Mouse (Mus musculus) forebrain, embryonic 13.5 days (tissue): Measurements from ENCODE around the gene Dpy19l3. TPM values are rescaled to one million over a fixed set of nuclear protein-coding genes. Genes with fewer than 3 reads are reported as not detected.
A peak's percentile ranks its signal among the peaks of the same experiment; 100 is the strongest.

Experiments
- ATAC-seq: fragments of 200-750 bp; cut with Nextera tagmentation; 2 replicates; pipeline ENCODE4 v1.8.0; 2017
- H3K27ac ChIP-seq: fragments of 300-500 bp; sonication (generic); 2 replicates; pipeline ENCODE4 v1.5.1; 2015; ENCODE audit warnings: inconsistent platforms, mild to moderate bottlenecking, moderate library complexity
- H3K27me3 ChIP-seq: fragments of 300-500 bp; sonication (generic); 2 replicates; pipeline ENCODE4 v1.6.1; 2015; ENCODE audit warnings: mild to moderate bottlenecking, inconsistent platforms
- H3K36me3 ChIP-seq: fragments of 300-500 bp; sonication (generic); 2 replicates; pipeline ENCODE4 v1.6.1; 2015; ENCODE audit warnings: mild to moderate bottlenecking, inconsistent platforms; ENCODE audit not compliant: poor library complexity, severe bottlenecking
- H3K4me1 ChIP-seq: fragments of 300-500 bp; sonication (generic); 2 replicates; pipeline ENCODE4 v1.6.1; 2015; ENCODE audit warnings: inconsistent platforms
- H3K4me2 ChIP-seq: fragments of 300-500 bp; sonication (generic); 2 replicates; pipeline ENCODE4 v1.6.1; 2015; ENCODE audit warnings: inconsistent platforms, mild to moderate bottlenecking, moderate library complexity
- H3K4me3 ChIP-seq: fragments of 300-500 bp; sonication (generic); 2 replicates; pipeline ENCODE4 v1.5.1; 2015; ENCODE audit warnings: mild to moderate bottlenecking, inconsistent platforms
- H3K9ac ChIP-seq: fragments of 300-500 bp; sonication (generic); 2 replicates; pipeline ENCODE4 v1.6.1; 2015; ENCODE audit warnings: mild to moderate bottlenecking, inconsistent platforms
- H3K9me3 ChIP-seq: fragments of 300-500 bp; sonication (generic); replicated peaks from 2 replicates; pipeline ENCODE4 v1.6.1; 2016; ENCODE audit warnings: inconsistent platforms
- WGBS: fragments of 180-500 bp; shearing (Covaris S2); methylation state at CpG from one replicate; pipeline ENCODE4 v1.1.7; 2015; 5-methylcytosine and 5-hydroxymethylcytosine counted together
- polyA plus RNA-seq: library from polyadenylated mRNA; unstranded; fragments of >200 nt; fragmentation: Nextera tagmentation; extraction: Ambion mirVana; gene quantifications from 2 replicates; pipeline ENCODE4 v1.2.1, GENCODE M21; 2015

The Dpy19l3 gene
- polyA plus RNA-seq, 1 experiment from 2014 or later: 31.3 TPM

- Histone ChIP-seq H3K27ac (peak overlapping the region; percentile 19; the same call in 1 of the 2 replicates), H3K9me3 (no peaks in the 10 kb centered on the region; the same call in 1 of the 2 replicates), H3K27me3 (no peaks in the 10 kb centered on the region), H3K4me1 (no peaks in the 10 kb centered on the region), H3K4me3 (no peak overlapping the region), H3K4me2 (no peak overlapping the region), H3K36me3 (peaks cover 69% of the 10 kb centered on the region), H3K9ac (no peak overlapping the region)
- 85% methylated on average over 8 of the region's 8 CpGs for WGBS
- 0 out of 2 replicates have a peak, but pooled peaks have one; percentile 19 for ATAC-seq
These were observed 35.7 kb downstream of the Dpy19l3 start for GRCm38 (mm10) chr7:35718421-35719178.

DNA sequence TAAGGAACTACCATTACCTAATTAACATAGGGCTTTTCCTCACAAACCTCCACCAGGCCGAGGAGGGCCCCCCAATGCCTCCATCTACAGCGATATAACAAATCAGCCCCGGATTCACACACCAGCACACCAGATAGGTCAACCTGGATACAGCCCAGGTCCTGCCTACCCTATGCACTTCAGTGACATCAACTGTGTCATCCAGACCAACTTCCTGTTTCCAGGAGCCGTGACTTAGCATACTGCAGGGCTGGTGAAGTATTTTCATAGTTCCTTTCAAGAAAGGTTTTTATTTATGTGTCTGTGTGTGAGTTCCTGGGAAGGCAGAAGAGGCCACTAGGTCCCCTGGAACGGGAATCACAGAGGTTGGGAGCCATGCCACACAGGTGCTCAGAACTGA, 43.9 kb downstream of the Dpy19l3 start:
- H3K4me2 ChIP-seq: no peak overlapping the region
- no peak overlapping the region for H3K27ac ChIP-seq
- no peaks in the 10 kb centered on the region for H3K4me1 ChIP-seq
- no peaks in the 10 kb centered on the region for H3K27me3 ChIP-seq
- ATAC-seq: no peak
- H3K4me3 ChIP-seq: no peak overlapping the region
- H3K9me3 ChIP-seq: no peaks in the 10 kb centered on the region
- H3K9ac ChIP-seq: no peak overlapping the region
- peaks cover 83% of the 10 kb centered on the region for H3K36me3 ChIP-seq
- WGBS: 93% methylated on average over 5 of the region's 5 CpGs

- Histone ChIP-seq H3K9me3 (no peaks in the 10 kb centered on the region), H3K27me3 (no peaks in the 10 kb centered on the region), H3K27ac (no peak overlapping the region), H3K9ac (no peak overlapping the region), H3K4me2 (no peak overlapping the region), H3K36me3 (peaks cover 74% of the 10 kb centered on the region), H3K4me1 (no peaks in the 10 kb centered on the region), H3K4me3 (no peak overlapping the region)
- ATAC-seq: no peak
- 92% methylated on average over 16 of the region's 16 CpGs for WGBS
These were observed 46.2 kb downstream of the Dpy19l3 start for GRCm38 (mm10) chr7:35708101-35708500.

DNA sequence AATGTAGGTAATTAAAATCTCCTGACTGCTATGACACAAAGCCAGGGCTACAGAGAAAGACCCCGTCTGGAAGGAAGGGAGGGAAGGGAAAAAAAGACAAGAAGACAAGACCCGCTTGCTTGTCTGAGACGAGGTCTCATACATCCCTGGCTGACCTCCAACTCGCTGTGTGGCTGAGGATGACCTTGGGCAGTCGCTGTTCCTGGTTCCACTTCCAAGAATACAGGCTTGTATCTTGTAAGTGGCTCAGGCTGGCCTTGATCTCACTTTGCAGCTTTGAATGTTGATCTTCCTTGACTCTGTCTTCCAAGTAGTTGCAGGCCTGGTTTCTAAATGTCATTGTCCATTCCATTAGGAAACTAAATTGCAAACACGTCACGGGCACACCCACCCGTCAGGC, 55.2 kb downstream of the Dpy19l3 start:
- H3K4me1 ChIP-seq: no peaks in the 10 kb centered on the region
- H3K9me3 ChIP-seq: no peaks in the 10 kb centered on the region
- no peak overlapping the region for H3K4me2 ChIP-seq
- no peak for ATAC-seq
- 85% methylated on average over 8 of the region's 8 CpGs for WGBS
- no peak overlapping the region for H3K4me3 ChIP-seq
- H3K36me3 ChIP-seq: peaks cover 55% of the 10 kb centered on the region
- H3K9ac ChIP-seq: no peak overlapping the region
- H3K27ac ChIP-seq: no peak overlapping the region
- no peaks in the 10 kb centered on the region for H3K27me3 ChIP-seq

DNA sequence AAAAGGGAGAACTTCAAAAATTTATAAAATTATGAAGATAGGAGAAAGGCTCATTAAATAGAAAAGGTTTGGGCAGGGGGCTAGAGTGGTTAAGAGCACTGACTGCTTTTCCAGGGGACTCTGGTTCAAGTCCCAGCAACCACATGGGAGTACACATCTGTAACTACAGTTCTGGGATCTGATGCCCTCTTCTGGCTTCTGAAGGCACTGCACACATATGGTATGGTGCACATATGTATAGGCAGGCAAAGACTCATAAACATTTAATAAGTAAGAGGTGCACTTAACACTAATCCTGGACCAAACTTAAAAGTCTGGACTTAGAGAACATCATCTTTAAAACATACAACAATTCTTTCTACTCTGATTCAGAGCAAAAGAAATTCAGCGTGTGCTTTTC, 56.2 kb downstream of the Dpy19l3 start:
- H3K27me3 ChIP-seq: no peaks in the 10 kb centered on the region
- H3K4me2 ChIP-seq: no peak overlapping the region
- H3K36me3 ChIP-seq: peaks cover 46% of the 10 kb centered on the region
- no peak overlapping the region for H3K4me3 ChIP-seq
- 100% methylated on average over 1 of the region's 1 CpGs for WGBS
- H3K9me3 ChIP-seq: no peaks in the 10 kb centered on the region
- no peak for ATAC-seq
- no peak overlapping the region for H3K27ac ChIP-seq
- no peak overlapping the region for H3K9ac ChIP-seq
- no peaks in the 10 kb centered on the region for H3K4me1 ChIP-seq

- no peaks in the 10 kb centered on the region for H3K27me3 ChIP-seq
- 90% methylated on average over 12 of the region's 12 CpGs for WGBS
- no peaks in the 10 kb centered on the region for H3K9me3 ChIP-seq
- H3K4me1 ChIP-seq: peaks cover 41% of the 10 kb centered on the region
- H3K9ac ChIP-seq: no peak overlapping the region
- no peak overlapping the region; the same call in 1 of the 2 replicates for H3K27ac ChIP-seq
- ATAC-seq: no peak
- H3K4me3 ChIP-seq: no peak overlapping the region
- no peak overlapping the region for H3K4me2 ChIP-seq
- H3K36me3 ChIP-seq: peaks cover 36% of the 10 kb centered on the region
These were observed 61.6 kb downstream of the Dpy19l3 start for GRCm38 (mm10) chr7:35692641-35693040.

- H3K4me3 ChIP-seq: no peak overlapping the region
- ATAC-seq: peak; percentile 46
- 41% methylated on average over 14 of the region's 14 CpGs for WGBS
- H3K27ac ChIP-seq: peak overlapping the region; percentile 2
- no peaks in the 10 kb centered on the region for H3K9me3 ChIP-seq
- peaks cover 36% of the 10 kb centered on the region for H3K36me3 ChIP-seq
- H3K4me1 ChIP-seq: peaks cover 46% of the 10 kb centered on the region
- H3K9ac ChIP-seq: no peak overlapping the region
- H3K4me2 ChIP-seq: no peak overlapping the region
- no peaks in the 10 kb centered on the region for H3K27me3 ChIP-seq
These were observed 62.1 kb downstream of the Dpy19l3 start for GRCm38 (mm10) chr7:35692117-35692516.

- Histone ChIP-seq H3K9ac (no peak overlapping the region), H3K27ac (peak overlapping the region; percentile 55), H3K36me3 (peaks cover 21% of the 10 kb centered on the region), H3K4me2 (no peak overlapping the region), H3K4me1 (peaks cover 76% of the 10 kb centered on the region), H3K4me3 (no peak overlapping the region), H3K9me3 (no peaks in the 10 kb centered on the region), H3K27me3 (no peaks in the 10 kb centered on the region)
- WGBS: 75% methylated on average over 11 of the region's 11 CpGs
- ATAC-seq: no peak
These were observed 65.4 kb downstream of the Dpy19l3 start for GRCm38 (mm10) chr7:35688781-35689349.

DNA sequence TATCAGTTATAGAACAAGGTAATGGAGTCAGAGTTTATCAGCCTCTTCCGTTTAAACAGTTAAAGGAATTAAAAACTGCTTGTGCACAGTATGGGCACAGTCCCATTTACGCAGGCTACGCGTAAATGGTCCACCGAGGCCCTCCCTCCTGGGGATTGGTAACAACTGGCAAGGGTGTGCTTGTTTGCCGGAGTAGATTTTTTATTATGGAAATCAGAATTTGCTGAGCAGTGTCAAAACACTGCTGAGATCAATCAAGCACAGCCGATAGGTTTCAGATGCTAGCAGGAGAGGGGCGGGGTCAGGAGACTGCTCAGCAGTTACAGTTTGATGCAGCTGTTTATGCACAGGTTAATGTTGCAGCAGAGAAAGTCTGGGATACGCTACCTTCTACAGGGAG, 66.0 kb downstream of the Dpy19l3 start:
- Histone ChIP-seq H3K36me3 (peaks cover 21% of the 10 kb centered on the region), H3K4me1 (peaks cover 82% of the 10 kb centered on the region), H3K4me2 (peak overlapping the region; percentile 23; the same call in 1 of the 2 replicates), H3K27me3 (no peaks in the 10 kb centered on the region), H3K9ac (peak overlapping the region; percentile 39; the same call in 1 of the 2 replicates), H3K4me3 (no peak overlapping the region), H3K27ac (peak overlapping the region; percentile 36), H3K9me3 (no peaks in the 10 kb centered on the region)
- WGBS: 27% methylated on average over 9 of the region's 9 CpGs
- no peak for ATAC-seq

DNA sequence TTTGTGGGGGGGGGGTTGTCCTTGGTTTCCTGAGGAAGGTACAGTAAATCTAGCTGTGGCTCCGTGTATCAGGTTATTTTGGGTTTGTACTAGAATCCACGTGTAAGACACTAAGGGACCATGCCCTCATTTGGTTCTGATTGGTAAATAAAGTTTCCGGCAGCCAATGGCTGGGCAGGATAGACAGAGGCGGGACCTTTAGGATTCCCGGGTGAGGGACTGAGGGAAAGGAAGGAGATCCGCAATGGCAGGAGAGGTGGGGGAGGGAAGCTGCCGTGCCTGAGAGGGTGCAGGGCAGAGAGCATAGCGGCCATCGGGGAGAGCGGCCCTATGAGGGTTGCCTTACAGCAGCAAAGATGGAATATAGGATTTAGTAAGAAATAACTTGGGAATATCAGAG, 67.0 kb downstream of the Dpy19l3 start:
- peaks cover 21% of the 10 kb centered on the region for H3K36me3 ChIP-seq
- no peak overlapping the region; the same call in 1 of the 2 replicates for H3K9ac ChIP-seq
- H3K4me3 ChIP-seq: no peak overlapping the region
- H3K9me3 ChIP-seq: no peaks in the 10 kb centered on the region
- H3K27me3 ChIP-seq: no peaks in the 10 kb centered on the region
- H3K27ac ChIP-seq: no peak overlapping the region
- H3K4me2 ChIP-seq: no peak overlapping the region
- peaks cover 76% of the 10 kb centered on the region for H3K4me1 ChIP-seq
- no peak for ATAC-seq
- 24% methylated on average over 10 of the region's 10 CpGs for WGBS

DNA sequence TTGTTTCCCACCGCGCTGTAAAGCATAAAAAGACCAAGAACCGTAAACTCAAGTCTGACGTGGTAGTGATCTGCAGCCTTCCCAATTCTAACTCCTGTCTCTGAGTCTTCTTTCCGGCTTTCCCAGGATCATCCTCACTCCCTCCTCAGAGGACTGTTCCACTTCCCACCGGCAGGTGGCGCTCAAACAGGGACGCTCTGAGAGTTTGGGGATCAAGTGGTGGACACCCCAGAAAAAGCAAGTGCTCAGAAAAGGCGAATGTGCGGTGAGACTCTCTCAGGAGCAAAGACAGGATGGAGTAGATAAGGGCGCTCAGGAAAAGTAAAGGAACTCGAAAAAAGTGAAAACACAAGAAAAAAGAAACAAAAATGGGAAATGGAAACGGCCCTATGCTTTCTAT, 67.5 kb downstream of the Dpy19l3 start:
- Histone ChIP-seq H3K36me3 (peaks cover 21% of the 10 kb centered on the region), H3K27me3 (no peaks in the 10 kb centered on the region), H3K27ac (no peak overlapping the region), H3K9ac (0 out of 2 replicates have a peak overlapping the region, but pooled peaks have one; percentile 6), H3K4me2 (no peak overlapping the region), H3K4me1 (peaks cover 71% of the 10 kb centered on the region), H3K4me3 (no peak overlapping the region), H3K9me3 (peaks cover under 1% of the 10 kb centered on the region; the same call in 1 of the 2 replicates)
- 30% methylated on average over 13 of the region's 13 CpGs for WGBS
- no peak for ATAC-seq

- H3K9ac ChIP-seq: 0 out of 2 replicates have a peak overlapping the region, but pooled peaks have one; percentile 6
- no peaks in the 10 kb centered on the region for H3K27me3 ChIP-seq
- H3K4me1 ChIP-seq: peaks cover 66% of the 10 kb centered on the region
- 68% methylated on average over 11 of the region's 11 CpGs for whole genome bisulfite sequencing
- H3K4me3 ChIP-seq: no peak overlapping the region
- H3K9me3 ChIP-seq: peaks cover 3% of the 10 kb centered on the region; the same call in 1 of the 2 replicates
- no peak for ATAC-seq
- H3K36me3 ChIP-seq: peaks cover 15% of the 10 kb centered on the region
- 0 out of 2 replicates have a peak overlapping the region, but pooled peaks have one; percentile 35 for H3K27ac ChIP-seq
- no peak overlapping the region for H3K4me2 ChIP-seq
These were observed 68.0 kb downstream of the Dpy19l3 start for GRCm38 (mm10) chr7:35686216-35686615.
